Mouse (Mus musculus) duodenum, adult 2 months (tissue): ENCODE measurements around the gene Kcnj3. TPM values are rescaled to one million over a fixed set of nuclear protein-coding genes. Genes with fewer than 3 reads are reported as not detected.

Experiments
- polyA plus RNA-seq: library from polyadenylated mRNA; depleted of rRNA; stranded (reverse); fragments of >200 nt; gene quantifications from 2 replicates; pipeline ENCODE4 v1.2.3, GENCODE M21; 2012; ENCODE audit warnings: low replicate concordance; rRNA removed

The Kcnj3 gene
- polyA plus RNA-seq = 0.02 and 0.46 TPM in 2 replicates

DNA sequence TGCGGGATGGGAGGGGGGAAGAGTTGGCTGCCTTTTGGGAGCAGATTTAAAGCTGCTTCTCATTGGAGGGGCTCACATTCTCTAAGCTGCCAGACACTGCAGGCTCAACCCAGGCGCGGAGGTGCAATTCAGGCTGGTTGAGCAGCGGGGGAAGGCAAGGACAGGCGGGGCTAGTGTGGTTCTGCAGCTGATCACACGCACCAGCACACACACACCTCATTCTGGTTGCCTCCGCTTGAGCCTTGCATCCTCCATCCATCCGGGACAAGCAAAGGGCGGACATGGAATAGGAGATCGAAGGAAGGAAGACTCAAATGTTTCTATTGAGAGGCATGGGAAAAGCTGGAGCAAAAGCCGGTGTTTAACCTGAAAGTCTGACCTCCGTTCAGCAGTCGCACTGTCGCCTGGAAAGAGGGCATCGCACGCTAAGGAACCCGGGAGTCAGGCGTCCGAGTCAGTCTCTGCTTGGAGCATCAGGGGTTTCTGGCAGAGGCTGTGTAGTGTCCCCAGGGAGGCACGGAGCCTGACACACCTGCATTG lies at the start of gene Kcnj3:
Gene Kcnj3 (plus strand): TSS at position 250 of the 540 bp plus-strand sequence.

